Mouse (Mus musculus): ENCODE results near the gene Ubqln1.
"Not testable (repeated sequence)": the region's sequence is repeated elsewhere in the genome, so short reads cannot be mapped to it uniquely, and the experiment has no call there.

The Ubqln1 gene

DNA sequence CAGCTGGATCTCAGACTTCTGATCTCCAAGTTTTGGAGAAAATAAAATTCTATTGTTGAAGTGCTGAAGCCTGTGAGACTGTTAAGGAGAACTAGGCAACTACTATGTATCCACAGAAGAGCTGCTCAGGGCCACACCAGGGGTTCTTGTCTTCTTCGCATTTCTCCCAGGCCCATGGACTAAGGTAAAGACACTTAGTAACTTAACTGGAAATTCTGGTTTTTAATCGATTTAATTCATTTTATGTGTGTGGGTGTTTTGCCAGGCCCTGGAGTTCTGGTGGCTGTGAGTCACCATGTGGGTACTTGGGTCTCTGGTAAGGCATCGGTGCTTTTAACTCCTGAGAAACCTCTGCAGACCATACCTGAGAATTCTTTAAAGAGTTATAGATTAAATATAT, 65.8 kb downstream of the Ubqln1 start:
- no peak for DNase-seq

DNA sequence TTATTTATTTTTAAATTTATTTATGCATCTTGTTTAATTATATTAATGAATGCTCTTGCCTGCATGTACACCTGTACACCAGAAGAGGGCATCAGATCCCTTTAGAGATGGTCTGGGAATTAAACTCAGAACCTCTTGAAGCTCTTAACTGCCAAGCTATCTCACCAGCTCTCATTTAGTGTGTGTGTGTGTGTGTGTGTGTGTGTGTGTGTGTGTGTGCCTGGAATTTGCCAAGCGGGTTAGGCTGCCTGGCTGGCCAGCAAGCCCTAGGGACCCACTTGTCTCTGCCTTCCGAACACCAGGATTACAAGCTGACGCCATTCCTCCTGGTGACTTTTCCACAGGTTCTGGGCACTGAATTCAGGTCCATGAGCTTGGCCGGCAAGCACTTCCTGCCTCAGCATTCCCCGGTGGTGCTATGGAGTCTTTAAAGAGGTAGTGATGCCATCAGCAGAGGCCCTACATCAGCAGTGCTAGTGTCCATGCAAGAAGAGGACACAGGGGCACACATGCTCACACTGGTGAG, 66.4 kb downstream of the Ubqln1 start:
- DNase-seq: no peak

DNA sequence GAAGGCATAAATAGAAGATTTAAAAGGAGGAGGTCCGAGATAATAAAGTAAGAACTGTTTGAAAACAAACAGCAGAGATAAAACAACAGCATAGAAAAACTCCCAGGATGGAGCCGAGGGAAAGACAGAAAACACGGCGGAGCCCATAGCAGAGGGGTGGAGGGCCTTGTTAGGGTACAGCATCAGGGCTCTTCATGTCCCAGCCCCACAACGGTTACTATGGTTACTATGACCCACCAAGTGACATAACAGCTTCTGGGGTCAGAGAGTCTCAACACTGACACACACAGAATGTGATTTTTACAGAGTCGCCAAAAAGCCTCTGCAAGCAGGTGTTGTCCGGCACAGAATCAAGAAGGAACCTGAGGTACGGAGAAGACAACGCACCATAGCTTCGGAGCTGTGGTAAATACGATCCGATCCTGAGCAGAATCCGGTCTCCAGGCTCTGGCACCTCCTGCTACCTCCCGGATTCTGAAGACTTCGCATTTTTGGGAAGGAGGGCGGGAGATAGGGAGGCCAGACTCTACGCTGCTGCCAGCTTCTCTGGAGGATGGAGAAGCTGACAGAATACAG, 67.1 kb downstream of the Ubqln1 start:
- DNase-seq: peak; percentile 47

DNA sequence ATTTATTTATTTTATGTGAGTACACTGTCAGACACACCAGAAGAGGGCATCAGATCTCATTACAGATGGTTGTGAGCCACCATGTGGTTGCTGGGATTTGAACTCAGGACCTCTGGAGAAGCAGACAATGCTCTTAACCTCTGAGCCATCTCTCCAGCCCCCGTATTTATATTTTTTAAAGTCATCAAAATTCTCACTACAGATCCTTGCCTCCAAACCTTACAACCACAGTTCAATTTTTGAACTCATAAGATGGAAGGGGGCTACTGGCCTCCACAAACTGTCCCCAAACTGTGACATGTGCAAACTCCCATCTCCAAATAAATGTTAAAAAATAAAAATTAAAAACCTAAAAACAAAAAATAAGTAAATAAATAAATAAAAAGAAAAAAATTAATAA, 67.7 kb downstream of the Ubqln1 start:
- no peak for DNase-seq

DNA sequence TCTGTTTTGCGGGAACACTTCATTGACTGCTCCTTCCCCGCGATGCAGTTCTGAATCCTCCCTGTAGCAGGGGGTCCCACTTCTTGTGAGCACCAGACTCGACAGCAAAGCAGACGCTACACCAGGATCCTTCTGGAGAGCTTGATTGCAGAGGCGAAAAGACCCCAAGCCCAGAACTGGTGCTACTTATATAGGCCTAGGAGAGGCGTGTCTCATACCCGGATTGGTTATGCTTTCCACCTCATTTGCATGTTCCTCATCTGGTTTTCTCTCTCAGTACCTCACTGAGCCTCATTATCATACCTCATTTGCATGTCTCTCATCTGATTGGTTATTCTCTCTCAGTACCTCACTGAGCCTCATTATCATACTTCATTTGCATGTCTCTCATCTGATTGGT, 68.8 kb downstream of the Ubqln1 start:
- not testable (repeated sequence) for DNase-seq

DNA sequence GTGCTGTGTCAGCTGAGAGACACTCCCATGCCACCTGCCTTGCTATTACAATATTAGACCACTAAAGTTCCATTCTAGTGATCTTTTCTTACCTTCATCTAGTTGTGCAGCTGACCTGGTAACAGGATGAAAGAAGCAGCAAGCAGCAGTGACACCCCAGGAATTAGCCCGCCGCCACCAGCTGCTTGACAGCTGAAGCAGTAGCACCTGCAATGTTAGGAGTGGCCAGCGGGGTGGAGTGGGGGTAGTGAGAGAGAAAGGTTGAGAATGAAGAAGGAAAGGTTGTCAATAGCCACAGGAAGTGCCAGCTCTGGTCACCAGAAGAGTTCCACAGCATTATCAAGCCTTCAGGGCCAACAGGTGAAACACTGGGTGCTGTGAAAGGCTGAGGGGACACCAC, 83.8 kb downstream of the Ubqln1 start:
- no peak for DNase-seq

DNA sequence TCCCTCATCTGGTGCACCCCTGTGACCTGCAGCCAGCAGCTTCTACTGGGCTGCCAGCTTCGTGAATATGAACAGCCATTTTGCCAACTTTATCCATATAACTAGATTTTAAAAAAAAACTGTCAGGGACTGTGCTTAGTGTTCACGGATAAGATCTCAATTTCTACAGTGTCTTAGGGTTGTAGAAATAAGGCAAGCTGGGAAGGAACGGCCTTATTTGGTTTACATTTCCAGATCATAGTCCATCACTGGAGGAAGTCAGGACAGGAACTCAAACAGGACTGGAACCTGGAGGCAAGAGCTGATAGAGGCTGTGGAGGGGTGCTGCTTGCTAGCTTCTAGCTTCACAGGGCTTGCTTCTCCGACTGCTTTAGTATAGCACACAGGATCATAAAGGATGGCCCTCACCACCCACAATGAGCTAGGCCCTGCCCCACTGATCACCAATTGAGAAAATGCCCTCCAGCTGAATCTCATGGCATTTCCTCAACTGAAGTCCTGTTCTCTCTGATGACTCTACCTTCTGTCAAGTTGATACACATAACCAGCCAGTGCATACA, 85.7 kb downstream of the Ubqln1 start:
- DNase-seq: no peak

DNA sequence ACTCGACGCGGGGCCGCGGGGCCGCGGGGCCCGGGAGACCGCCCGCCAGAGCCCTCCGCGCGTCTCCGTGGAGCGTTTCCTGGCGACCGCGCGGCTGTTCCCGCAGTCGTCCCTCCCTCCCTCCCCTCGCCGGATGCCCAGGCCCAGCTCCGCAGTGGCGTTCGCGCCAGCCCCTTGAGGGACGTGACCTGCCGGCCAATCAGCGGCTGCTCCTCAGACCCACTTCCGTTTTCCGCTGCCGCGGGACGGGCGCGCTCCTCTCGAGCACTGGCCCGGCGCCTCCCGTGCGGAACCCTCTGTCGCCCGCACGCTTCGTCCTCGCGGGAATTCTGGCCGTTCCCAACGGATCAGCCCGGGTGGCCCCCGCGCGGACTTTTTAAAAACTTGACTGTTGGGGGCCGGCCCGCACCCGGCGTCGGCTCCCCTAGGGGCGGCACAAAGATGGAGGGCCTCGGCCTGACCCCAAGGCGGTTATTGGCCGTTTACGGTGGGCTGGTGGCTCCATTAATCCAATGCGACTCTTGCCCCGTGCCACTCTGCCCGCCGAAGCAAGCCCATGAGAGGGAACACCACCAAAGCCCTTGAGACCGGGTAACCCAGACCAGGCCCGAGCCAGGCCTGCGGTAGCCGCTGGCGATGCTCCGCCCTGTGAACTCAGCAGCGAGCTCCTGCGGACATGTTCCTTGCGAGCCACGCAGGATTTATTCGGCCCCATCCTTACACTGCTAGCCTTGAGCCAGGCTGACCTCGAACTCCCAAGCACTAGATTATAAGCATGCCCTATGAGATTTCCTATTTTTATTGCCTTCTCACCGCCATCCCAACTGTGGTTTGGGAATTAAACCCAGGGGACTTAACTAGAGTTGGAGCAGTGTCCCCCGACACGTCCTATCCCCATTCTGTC, 86.4 kb downstream of the Ubqln1 start:
- DNase-seq: peak; percentile 95

DNA sequence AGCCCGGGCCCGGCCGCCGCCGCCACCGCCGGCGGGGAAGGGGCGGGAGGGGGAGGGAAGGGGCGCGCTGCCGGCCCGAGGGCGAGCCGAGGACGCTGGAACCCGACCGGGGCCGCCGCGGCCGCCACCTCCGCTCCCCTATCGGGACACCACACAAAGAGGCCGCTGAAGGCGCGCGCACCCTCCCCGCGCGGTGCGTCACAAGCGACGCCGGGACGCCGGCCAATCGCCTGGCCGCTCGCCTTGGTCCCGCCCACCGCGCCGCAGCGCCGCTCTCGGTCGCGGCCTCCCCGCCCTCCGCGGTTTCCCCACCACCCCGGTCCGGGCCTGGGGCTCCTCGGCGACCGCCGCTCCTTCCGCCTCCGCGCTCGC, 87.1 kb downstream of the Ubqln1 start, which contains the start of gene Hnrnpa0:
Hnrnpa0 (minus strand) TSS at position 161 of the 372 bp plus-strand sequence.
- DNase-seq: peak; percentile 97

DNA sequence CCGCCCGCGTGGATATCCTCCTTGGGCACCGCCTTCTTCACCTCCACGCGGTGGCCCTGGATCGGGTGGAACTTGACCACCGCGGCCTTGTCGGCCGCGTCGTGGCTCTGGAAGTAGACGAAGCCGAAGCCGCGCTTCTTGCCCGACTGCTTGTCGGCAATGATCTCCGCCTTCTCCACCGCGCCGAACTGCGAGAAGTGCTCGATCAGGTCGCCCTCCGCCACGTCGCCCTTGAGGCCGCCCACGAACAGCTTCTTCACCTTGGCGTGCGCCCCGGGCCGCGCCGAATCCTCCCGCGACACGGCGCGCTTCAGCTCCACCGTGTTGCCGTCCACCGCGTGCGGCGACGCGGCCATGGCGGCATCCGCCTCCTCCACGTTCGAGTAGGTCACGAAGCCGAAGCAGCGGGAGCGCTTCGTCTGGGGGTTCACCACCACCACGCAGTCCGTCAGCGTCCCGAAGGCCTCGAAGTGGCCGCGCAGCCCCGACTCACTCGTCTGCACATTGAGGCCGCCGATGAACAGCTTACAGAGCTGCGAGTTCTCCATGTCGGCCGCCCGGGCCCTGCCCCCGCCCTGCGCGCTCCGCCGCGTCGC, 87.6 kb downstream of the Ubqln1 start:
- DNase-seq: no peak

DNA sequence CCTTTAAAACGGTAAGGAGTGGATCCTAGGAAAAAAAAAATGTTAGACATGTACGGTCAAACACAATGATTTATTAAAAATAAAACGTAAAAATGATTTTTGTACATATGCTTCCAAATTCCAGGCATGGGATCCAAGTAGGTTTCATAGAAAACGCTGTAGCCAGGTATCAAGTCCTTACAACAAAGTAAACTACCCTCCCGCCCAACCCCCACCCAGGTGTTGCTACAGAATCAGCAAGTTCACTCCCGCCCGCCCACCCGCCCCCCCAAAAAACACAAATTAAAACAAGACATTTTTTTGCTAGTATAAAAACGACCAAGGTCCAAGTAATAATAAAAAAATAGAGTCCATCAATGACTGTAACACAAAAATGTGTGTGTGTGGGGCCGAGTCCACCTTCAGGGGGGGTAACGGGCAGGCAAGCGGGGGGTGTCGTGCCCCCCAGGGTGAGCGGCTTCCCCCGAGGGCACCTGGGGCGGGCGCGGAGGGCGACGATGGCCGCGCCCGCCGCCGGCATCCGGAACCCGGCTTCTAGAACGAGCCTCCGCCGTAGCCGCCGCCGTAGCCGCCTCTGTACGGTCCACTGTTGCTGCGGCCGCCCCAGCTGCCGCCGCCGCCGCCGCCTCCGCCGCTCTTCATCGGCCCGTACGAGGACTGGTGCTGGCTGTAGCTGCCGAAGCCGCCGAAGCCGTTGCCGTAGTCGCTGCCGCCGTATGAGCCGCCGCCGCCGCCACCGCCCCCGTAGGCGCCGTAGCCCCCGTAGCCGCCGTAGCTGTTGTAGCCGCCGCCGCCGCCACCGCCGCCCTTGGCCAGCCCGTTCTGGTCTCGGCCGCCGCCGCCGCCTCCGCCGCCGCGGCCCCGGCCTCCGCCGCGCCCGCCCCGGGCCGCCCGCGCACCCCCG, 88.3 kb downstream of the Ubqln1 start:
- peak; percentile 64 for DNase-seq

Measured in thymus, postnatal 14 days (tissue).